Comparison of ENCODE assay signal across 11 mouse cellular contexts in genomic region chr3:145950815-145951130, GRCm38 (mm10). TPM values are rescaled to one million over a fixed set of nuclear protein-coding genes. Genes with fewer than 3 reads are reported as not detected.
DNase-seq lines count a peak whose midpoint lies in the region; ATAC-seq lines count a peak whose summit lies in the region.
"Had no signal": no experiment of that assay in that cellular context is flagged by ENCODE, and none has a peak within 500 bp of the region (broad histone marks: within the 10 kb centered on the region; RNA-seq: fewer than 3 reads in every experiment).

No protein-coding gene starts in this region.

- DNase-seq in heart, adult 9 months (ENCODE audit: low spot score in 2 of 2): no peak
- DNase-seq in neural tube, embryonic 10.5 days (ENCODE audit: extremely low spot score, low spot score): no peak
- DNase-seq in adrenal gland, postnatal 25 days: no peak
- DNase-seq: kidney, adult 9 months had no signal

- no peak overlapping the region for H3K9ac ChIP-seq in heart, embryonic 16.5 days (ENCODE audit: low read length)
- H3K9ac ChIP-seq in neural tube, embryonic 12.5 days: no peak overlapping the region
- H3K9ac ChIP-seq in limb, embryonic 13.5 days: no peak overlapping the region

- H3K4me2 ChIP-seq in heart, embryonic 16.5 days (ENCODE audit: low read depth, low read length): peak overlapping the region; percentile 61
- peak overlapping the region; percentile 44 for H3K4me2 ChIP-seq in neural tube, embryonic 12.5 days (replicated peaks)
- peak overlapping the region; percentile 58 for H3K4me2 ChIP-seq in limb, embryonic 13.5 days (replicated peaks)

- WGBS in heart, embryonic 16.5 days: 33% methylated on average over 5 of the region's 5 CpGs
- WGBS in neural tube, embryonic 12.5 days: 46% methylated on average over 5 of the region's 5 CpGs
- 41% methylated on average over 5 of the region's 5 CpGs for WGBS in limb, embryonic 13.5 days

- H3K4me1 ChIP-seq in heart, embryonic 16.5 days (ENCODE audit: control insufficient read depth, insufficient read depth, low read length): peaks cover 33% of the 10 kb centered on the region
- H3K4me1 ChIP-seq in neural tube, embryonic 12.5 days: peaks cover 7% of the 10 kb centered on the region; the same call in 1 of the 2 replicates
- peaks cover 7% of the 10 kb centered on the region; the same call in 1 of the 2 replicates for H3K4me1 ChIP-seq in limb, embryonic 13.5 days

- H3K27ac ChIP-seq in heart, embryonic 16.5 days (ENCODE audit: low read length): peak overlapping the region; percentile 62; the same call in 1 of the 2 replicates
- no peak overlapping the region for H3K27ac ChIP-seq in neural tube, embryonic 12.5 days
- no peak overlapping the region for H3K27ac ChIP-seq in limb, embryonic 13.5 days
- H3K27ac ChIP-seq: left cerebral cortex, adult 2 months; macrophage had no signal

- H3K4me3 ChIP-seq in heart, embryonic 16.5 days (ENCODE audit: low read length): peak overlapping the region; percentile 38; the same call in 1 of the 2 replicates
- no peak overlapping the region for H3K4me3 ChIP-seq in neural tube, embryonic 12.5 days
- no peak overlapping the region for H3K4me3 ChIP-seq in limb, embryonic 13.5 days

- H3K9me3 ChIP-seq in heart, embryonic 16.5 days (replicated peaks; ENCODE audit: control insufficient read depth, low read length): no peaks in the 10 kb centered on the region
- no peaks in the 10 kb centered on the region for H3K9me3 ChIP-seq in neural tube, embryonic 12.5 days
- H3K9me3 ChIP-seq in limb, embryonic 13.5 days: no peaks in the 10 kb centered on the region

- no peak for ATAC-seq in heart, embryonic 16.5 days (replicated peaks; ENCODE audit: extremely low read depth, insufficient read depth, low FRiP score)
- ATAC-seq in neural tube, embryonic 12.5 days (ENCODE audit: low FRiP score, low read depth): 0 out of 2 replicates have a peak, but pooled peaks have one; percentile 3
- ATAC-seq in limb, embryonic 13.5 days (ENCODE audit: low FRiP score, low read depth): no peak
- no peak for ATAC-seq in granulocyte monocyte progenitor cell, adult 5-6 weeks (replicated peaks; ENCODE audit: poor library complexity, severe bottlenecking)

- no peaks in the 10 kb centered on the region for H3K27me3 ChIP-seq in heart, embryonic 16.5 days (ENCODE audit: control insufficient read depth, insufficient read depth, low read length)
- no peaks in the 10 kb centered on the region for H3K27me3 ChIP-seq in neural tube, embryonic 12.5 days (replicated peaks)
- H3K27me3 ChIP-seq in limb, embryonic 13.5 days: no peaks in the 10 kb centered on the region

- H3K36me3 ChIP-seq in heart, embryonic 16.5 days (ENCODE audit: control insufficient read depth, insufficient read depth): no peaks in the 10 kb centered on the region
- no peaks in the 10 kb centered on the region for H3K36me3 ChIP-seq in neural tube, embryonic 12.5 days
- H3K36me3 ChIP-seq in limb, embryonic 13.5 days: no peaks in the 10 kb centered on the region; the same call in 1 of the 2 replicates

RNA-seq across cellular contexts. Expression of gene 2410004B18Rik, which starts 13.0 kb away (rescaled TPM):
- 39.6 and 45.5 TPM in 2 replicates for polyA plus RNA-seq in heart, embryonic 16.5 days (2015; fragmentation: Nextera tagmentation; extraction: Ambion mirVana)
- 64.7 and 68.2 TPM in 2 replicates for polyA plus RNA-seq in neural tube, embryonic 12.5 days (2016; fragmentation: Nextera tagmentation; extraction: Ambion mirVana)
- 48.6 and 51.3 TPM in 2 replicates for polyA plus RNA-seq in limb, embryonic 13.5 days (2015; fragmentation: Nextera tagmentation; extraction: Ambion mirVana)
- 23.7 and 28.7 TPM in 2 replicates for total RNA-seq in adrenal gland, postnatal 25 days (2021)
- total RNA-seq in granulocyte monocyte progenitor cell, adult 5-6 weeks (2014; fragmentation: Nextera tagmentation): 9.7 and 16.0 TPM in 2 replicates
- total RNA-seq in granulocyte monocyte progenitor cell, adult 5-6 weeks (2017): 15.9 and 18.6 TPM in 2 replicates

RNA-seq across cellular contexts. Expression of gene Bcl10, which starts 28.2 kb away (rescaled TPM):
- 41.8 and 49.1 TPM in 2 replicates for polyA plus RNA-seq in heart, embryonic 16.5 days (2015; fragmentation: Nextera tagmentation; extraction: Ambion mirVana)
- polyA plus RNA-seq in neural tube, embryonic 12.5 days (2016; fragmentation: Nextera tagmentation; extraction: Ambion mirVana): 48.8 and 52.1 TPM in 2 replicates
- polyA plus RNA-seq in limb, embryonic 13.5 days (2015; fragmentation: Nextera tagmentation; extraction: Ambion mirVana): 50.8 and 51.3 TPM in 2 replicates
- total RNA-seq in adrenal gland, postnatal 25 days (2021): 24.5 and 25.1 TPM in 2 replicates
- total RNA-seq in granulocyte monocyte progenitor cell, adult 5-6 weeks (2014; fragmentation: Nextera tagmentation): 23.8 and 47.4 TPM in 2 replicates
- total RNA-seq in granulocyte monocyte progenitor cell, adult 5-6 weeks (2017): 37.1 and 48.8 TPM in 2 replicates

RNA-seq across cellular contexts. Expression of gene Syde2, which starts 36.9 kb away (rescaled TPM):
- polyA plus RNA-seq in heart, embryonic 16.5 days (2015; fragmentation: Nextera tagmentation; extraction: Ambion mirVana): 10.2 and 10.3 TPM in 2 replicates
- 0.76 and 0.84 TPM in 2 replicates for polyA plus RNA-seq in neural tube, embryonic 12.5 days (2016; fragmentation: Nextera tagmentation; extraction: Ambion mirVana)
- 1.9 and 2.3 TPM in 2 replicates for polyA plus RNA-seq in limb, embryonic 13.5 days (2015; fragmentation: Nextera tagmentation; extraction: Ambion mirVana)
- 7.9 and 9.2 TPM in 2 replicates for total RNA-seq in adrenal gland, postnatal 25 days (2021)
- 2.3 and 5.3 TPM in 2 replicates for total RNA-seq in granulocyte monocyte progenitor cell, adult 5-6 weeks (2014; fragmentation: Nextera tagmentation)
- 2.7 and 3.6 TPM in 2 replicates for total RNA-seq in granulocyte monocyte progenitor cell, adult 5-6 weeks (2017)
- polyA plus RNA-seq: activated CD4-positive, CD25-positive, alpha-beta regulatory T cell, adult 4 months; macrophage had no signal
